Mouse (Mus musculus) retina, postnatal 7 days (tissue): Measurements from ENCODE around the gene Eps15.

ENCODE experiments used
- DNase-seq: peaks from one replicate; pipeline ENCODE4 v3.0.0-alpha.2; 2012; ENCODE audit warnings: low read depth, low spot score

Gene Eps15

GRCm38 (mm10) chr4:109432668-109433375 is 152.8 kb downstream of the Eps15 start:
- DNase-seq, result no peak

GRCm38 (mm10) chr4:109433641-109434040 is 153.6 kb downstream of the Eps15 start:
- DNase-seq, result no peak

- no peak for DNase-seq
These were observed 154.2 kb downstream of the Eps15 start for GRCm38 (mm10) chr4:109434256-109434655.
